Mouse (Mus musculus): ENCODE results near the gene Lgals3.

The Lgals3 gene

DNA sequence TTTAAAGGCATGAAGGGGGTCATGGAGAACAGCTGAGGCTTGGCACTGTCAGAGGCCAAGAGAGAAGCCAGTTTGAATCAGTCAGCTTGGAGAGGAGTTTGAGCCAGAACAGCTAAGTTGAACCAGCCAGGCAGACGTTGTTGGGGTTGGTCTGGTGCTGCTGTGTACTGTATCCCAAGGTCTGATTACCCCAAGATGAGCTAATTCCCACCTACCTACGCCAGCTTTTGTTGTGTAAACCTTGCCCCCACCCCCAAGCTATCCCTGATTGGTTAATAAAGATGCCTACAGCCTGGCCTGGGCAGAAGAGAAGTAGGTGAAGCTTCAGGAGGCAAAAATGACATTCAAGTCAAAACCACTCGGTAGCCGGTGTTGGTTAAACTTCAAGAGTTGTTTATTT is 54.9 kb downstream of the Lgals3 start:
- peak; percentile 17 for DNase-seq (ENCODE audit: low read depth, low spot score)

DNA sequence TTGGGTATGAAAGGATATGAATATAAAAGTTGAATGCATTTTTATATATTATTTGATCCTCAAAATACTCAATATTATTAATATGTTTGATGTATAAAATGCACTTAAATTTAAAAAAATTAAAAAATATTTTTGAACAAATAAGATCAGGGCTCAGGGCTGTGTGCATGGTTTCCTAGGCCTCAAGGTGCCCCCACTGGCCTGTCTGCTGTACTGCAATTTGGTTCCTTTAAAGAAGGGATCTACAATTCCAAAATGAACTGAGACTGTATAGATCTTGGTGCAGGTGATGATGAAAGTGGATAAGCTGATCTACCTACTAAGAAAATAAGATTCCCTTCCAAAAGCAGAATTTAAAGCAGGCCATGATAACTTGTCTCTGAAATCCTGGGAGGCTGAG is 65.4 kb downstream of the Lgals3 start:
- DNase-seq (ENCODE audit: low read depth, low spot score), result peak; percentile 46
